Comparison of ENCODE assay signal across 19 mouse cellular contexts in the genomic region with DNA sequence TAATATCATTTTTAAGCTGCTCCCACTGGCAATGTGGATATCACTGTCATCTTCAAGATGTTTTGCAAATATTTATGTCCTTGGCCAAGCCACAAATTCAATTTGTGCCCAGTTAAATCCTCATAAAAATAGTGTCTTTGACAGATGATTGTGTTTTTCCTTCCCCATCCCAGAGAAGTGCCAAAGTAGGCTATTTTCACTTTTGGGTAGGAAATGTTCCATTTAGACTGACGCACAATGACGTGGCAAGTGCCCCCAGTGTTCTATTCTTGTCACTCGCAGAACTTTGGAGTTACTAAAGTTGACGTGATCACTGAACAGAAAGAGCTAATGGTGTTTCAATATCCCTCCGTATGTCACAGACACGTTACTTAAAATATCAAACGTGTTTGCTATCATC.
DNase-seq lines count a peak whose midpoint lies in the region; TF ChIP-seq lines count a peak whose summit lies in the region.
"Had no signal": no experiment of that assay in that cellular context is flagged by ENCODE, and none has a peak within 500 bp of the region (broad histone marks: within the 10 kb centered on the region; RNA-seq: fewer than 3 reads in every experiment).

No protein-coding gene starts in this region.

- no peak for TF ChIP-seq EP300 in heart, adult 2 months (IDR thresholded peaks at IDR 0.05; ENCODE audit: insufficient read depth, low read depth, low read length)

- H3K4me3 ChIP-seq in myocyte: no peak overlapping the region
- no peak overlapping the region for H3K4me3 ChIP-seq in heart, adult 2 months
- H3K4me3 ChIP-seq: embryonic facial prominence, embryonic 15.5 days; limb, embryonic 13.5 days; liver, embryonic 15.5 days; midbrain, embryonic 12.5 days had no signal

- no peak overlapping the region for H3K9ac ChIP-seq in heart, adult 2 months (ENCODE audit: low read depth, low read length)
- H3K9ac ChIP-seq: embryonic facial prominence, embryonic 15.5 days; limb, embryonic 13.5 days; liver, embryonic 15.5 days; midbrain, embryonic 12.5 days had no signal

- no peaks in the 10 kb centered on the region for H3K4me1 ChIP-seq in heart, adult 2 months (ENCODE audit: control insufficient read depth, insufficient read depth, low read length)
- H3K4me1 ChIP-seq: embryonic facial prominence, embryonic 15.5 days; liver, embryonic 15.5 days; midbrain, embryonic 12.5 days had no signal

- H3K4me2 ChIP-seq in myocyte (ENCODE audit: low read depth): peak overlapping the region; percentile 64
- H3K4me2 ChIP-seq: embryonic facial prominence, embryonic 15.5 days; heart, embryonic 11.5 days; limb, embryonic 13.5 days; liver, embryonic 15.5 days; midbrain, embryonic 12.5 days had no signal

- TF ChIP-seq POLR2A in myocyte (IDR thresholded peaks at IDR 0.05; ENCODE audit: insufficient read length, low read depth): no peak
- no peak for TF ChIP-seq POLR2A in heart, adult 2 months (IDR thresholded peaks at IDR 0.05; ENCODE audit: insufficient read depth, low read depth, low read length)

- H3K36me3 ChIP-seq in myocyte (ENCODE audit: control insufficient read depth, insufficient read depth): no peaks in the 10 kb centered on the region
- H3K36me3 ChIP-seq in heart, adult 2 months (ENCODE audit: control insufficient read depth, insufficient read depth, low read length): no peaks in the 10 kb centered on the region
- H3K36me3 ChIP-seq: embryonic facial prominence, embryonic 15.5 days; limb, embryonic 13.5 days; liver, embryonic 15.5 days; midbrain, embryonic 12.5 days had no signal

- DNase-seq in layer of hippocampus, adult 18-20 months (ENCODE audit: low spot score in 2 of 2): peak; percentile 12 to 59
- no peak for DNase-seq in layer of hippocampus, postnatal 10 days (ENCODE audit: low spot score in 2 of 2)
- peak; percentile 5 for DNase-seq in NIH3T3 (ENCODE audit: low read depth)
- DNase-seq in layer of hippocampus, adult 9-10 months (ENCODE audit: low spot score): peak; percentile 3
- DNase-seq in ovary, adult 18-20 months (ENCODE audit: low spot score): no peak
- no peak for DNase-seq in heart, adult 2 months
- DNase-seq: adrenal gland, postnatal 10 days; cerebellum, adult 9-10 months; gastrocnemius, postnatal 25 days; kidney, adult 2 months; kidney, postnatal 36 days; lung, postnatal 4 days; thymus, postnatal 14 days had no signal

- no peaks in the 10 kb centered on the region for H3K27me3 ChIP-seq in myocyte (ENCODE audit: control insufficient read depth, insufficient read depth, insufficient read length)
- no peaks in the 10 kb centered on the region for H3K27me3 ChIP-seq in heart, adult 2 months (ENCODE audit: control insufficient read depth, insufficient read depth, low read length)
- H3K27me3 ChIP-seq: embryonic facial prominence, embryonic 15.5 days; limb, embryonic 13.5 days; liver, embryonic 15.5 days; midbrain, embryonic 12.5 days had no signal

- H3ac ChIP-seq in myocyte (ENCODE audit: control insufficient read depth, insufficient read length): no peak overlapping the region

- no peaks in the 10 kb centered on the region for H3K79me2 ChIP-seq in myocyte (ENCODE audit: control insufficient read depth, insufficient read depth)
- H3K79me2 ChIP-seq in heart, adult 2 months (replicated peaks; ENCODE audit: control insufficient read depth, insufficient read depth, low read length): no peaks in the 10 kb centered on the region

- no peak for TF ChIP-seq CTCF in heart, adult 2 months (IDR thresholded peaks at IDR 0.05)

- WGBS in heart, adult 2 months: 63% methylated on average over 7 of the region's 7 CpGs

- H3K27ac ChIP-seq in heart, adult 2 months: no peak overlapping the region
- H3K27ac ChIP-seq: embryonic facial prominence, embryonic 15.5 days; limb, embryonic 13.5 days; liver, embryonic 15.5 days; midbrain, embryonic 12.5 days had no signal

- intact Hi-C loops in heart, adult 2 months (cut with DNase I): no loop called here

TF ChIP-seq in myocyte, 11 proteins besides CTCF, POLR2A, EP300 and RAD21:
- TF ChIP-seq E2F4 (IDR thresholded peaks at IDR 0.05; ENCODE audit: insufficient read depth): no peak
- no peak for TF ChIP-seq TCF3 (IDR thresholded peaks at IDR 0.05; ENCODE audit: insufficient read length, low read depth)
- TF ChIP-seq MAX (IDR thresholded peaks at IDR 0.05; ENCODE audit: low read depth): no peak
- TF ChIP-seq USF1 (IDR thresholded peaks at IDR 0.05; ENCODE audit: low read depth): no peak
- TF ChIP-seq MYOG (IDR thresholded peaks at IDR 0.05; ENCODE audit: control insufficient read depth in 1 of 3, insufficient read depth in 1 of 3, insufficient read length in 2 of 3, low read depth in 2 of 3): no peak
- no peak for TF ChIP-seq CEBPB (IDR thresholded peaks at IDR 0.05; ENCODE audit: insufficient read depth, poor library complexity, severe bottlenecking)
- no peak for TF ChIP-seq MYOD1 (IDR thresholded peaks at IDR 0.05; ENCODE audit: control insufficient read depth in 1 of 3, insufficient read length in 2 of 3, low read depth in 2 of 3)

Comparison
In these comparisons a context has a peak if more than half of its experiments do, and no peak if none do; other contexts are left out.
1. DNase-seq: peak in layer of hippocampus, adult 18-20 months (2 of 2), NIH3T3 (single experiment) and layer of hippocampus, adult 9-10 months (single experiment); none in layer of hippocampus, postnatal 10 days (0 of 2), ovary, adult 18-20 months (single experiment) and heart, adult 2 months (0 of 2).